Mouse (Mus musculus) MEL-GATA-1-ER (cell line): ENCODE data around the gene Eloa.

Source experiments
- DNase-seq: peaks from one replicate; pipeline ENCODE4 v3.0.0-alpha.2; 2012; ENCODE audit warnings: low read depth; ENCODE audit errors: extremely low read depth

The Eloa gene

DNA sequence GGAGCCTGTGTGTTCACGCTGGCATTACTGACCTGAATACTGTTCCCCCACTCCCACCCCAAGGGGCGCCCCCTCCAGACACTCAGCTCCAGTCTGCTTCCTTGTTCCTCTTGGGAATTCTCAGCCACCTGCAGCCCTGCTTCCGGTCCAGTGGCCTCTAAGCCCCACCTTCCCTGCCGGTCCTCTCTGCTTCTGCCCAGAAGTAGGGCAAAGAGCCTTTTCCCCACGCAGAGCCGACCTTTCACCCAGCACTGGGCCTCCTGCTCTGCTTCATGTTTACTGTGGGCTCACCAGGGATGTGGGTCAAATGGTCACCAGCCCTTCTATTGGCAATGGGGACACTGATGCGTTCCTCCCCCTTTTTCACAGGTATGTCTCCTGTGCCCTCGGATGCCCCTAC, 63.2 kb downstream of the Eloa start:
- DNase-seq: no peak

DNA sequence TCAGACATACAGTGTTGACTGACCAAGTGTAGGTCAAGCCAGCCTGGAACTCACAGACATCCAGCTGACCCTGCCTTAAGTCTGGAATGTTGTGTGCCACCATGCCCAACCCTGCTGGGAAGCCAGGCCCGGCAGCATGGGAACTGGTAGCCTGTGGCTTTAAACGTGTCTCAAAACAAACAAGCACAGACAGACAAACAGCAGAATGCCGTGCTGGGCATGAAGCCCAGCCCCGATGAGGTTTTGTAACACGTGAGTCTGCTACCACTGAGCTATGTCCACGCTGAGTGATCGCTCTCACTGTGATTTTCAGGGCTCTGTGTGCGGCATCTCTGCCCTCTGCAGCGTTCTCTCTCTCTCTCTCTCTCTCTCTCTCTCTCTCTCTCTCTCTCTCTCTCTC, 65.7 kb downstream of the Eloa start:
- no peak for DNase-seq

DNA sequence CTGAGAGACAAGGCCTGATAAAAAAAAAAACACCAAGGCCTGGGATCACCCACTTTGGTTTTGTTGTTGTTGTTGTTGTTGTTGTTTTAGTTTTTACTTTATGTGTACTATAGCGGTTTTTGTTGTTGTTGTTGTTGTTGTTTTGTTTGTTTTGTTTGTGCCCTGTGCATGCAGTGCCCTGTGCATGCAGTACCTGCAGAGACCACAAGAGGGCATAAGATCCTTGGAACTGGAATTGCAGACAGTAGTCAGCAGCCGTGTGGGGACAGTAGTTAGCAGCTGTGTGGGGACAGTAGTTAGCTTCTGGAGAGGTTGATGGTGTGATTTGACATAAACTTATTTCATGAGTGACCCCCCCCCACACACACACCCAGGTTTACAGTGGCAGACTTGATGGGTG, 67.3 kb downstream of the Eloa start:
- DNase-seq: no peak
